Mouse (Mus musculus) liver, adult 2 months (tissue): Measurements from ENCODE around the gene Nfic.

Source experiments
- CTCF ChIP-seq: fragments of 200-500 bp; IDR thresholded peaks from 2 replicates; pipeline ENCODE4 v1.5.1; 2011; ENCODE audit warnings: low read depth, low read length, control low read depth
- POLR2A ChIP-seq: fragments of 200-500 bp; IDR thresholded peaks from 2 replicates; pipeline ENCODE4 v1.6.1; 2011; ENCODE audit warnings: low read length, control low read depth; ENCODE audit not compliant: insufficient read depth; ENCODE audit errors: extremely low read depth

DNA sequence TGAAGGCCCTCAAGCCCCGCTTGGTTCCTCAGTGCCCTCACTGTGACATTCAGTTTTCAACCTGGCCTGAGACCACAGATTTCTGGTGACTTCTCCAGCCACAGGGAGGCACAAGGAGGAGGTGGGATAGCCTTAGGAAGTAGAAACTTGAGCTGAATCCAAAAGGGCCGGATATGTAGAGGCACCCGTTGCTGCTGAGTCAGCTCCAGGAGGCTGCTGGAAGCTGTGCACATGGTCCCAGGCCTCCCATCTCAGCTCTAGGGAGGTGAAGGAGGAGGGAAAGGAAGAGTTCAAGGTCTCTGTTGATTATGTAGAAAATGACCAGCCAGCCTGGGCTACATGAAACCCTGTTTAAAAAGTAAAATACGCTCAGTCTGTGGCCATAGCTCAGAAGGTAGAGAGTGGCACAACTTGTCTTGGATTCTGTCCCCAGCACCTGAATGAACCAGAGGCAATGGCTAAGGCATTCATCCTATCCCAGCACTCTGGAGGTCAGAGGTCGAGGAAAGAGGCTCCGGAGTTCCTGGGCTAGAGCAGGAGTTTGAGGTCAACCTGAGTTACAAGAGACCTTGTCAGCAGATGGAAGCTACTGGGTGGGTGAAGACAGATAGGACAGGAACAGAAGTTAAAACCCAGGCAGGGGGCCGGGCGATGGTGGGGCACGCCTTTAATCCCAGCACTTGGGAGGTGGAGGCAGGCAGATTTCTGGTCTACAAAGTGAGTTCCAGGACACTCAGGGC, 100.5 kb downstream of the Nfic start:
- TF ChIP-seq CTCF, result no peak
- no peak for TF ChIP-seq POLR2A
